Mouse (Mus musculus): ENCODE results near the gene Efna5. TPM values are rescaled to one million over a fixed set of nuclear protein-coding genes. Genes with fewer than 3 reads are reported as not detected.

Efna5 gene
- polyA plus RNA-seq, 1 experiment from 2014 or later, result 22.0 TPM

- 43% methylated on average over 3 of the region's 3 CpGs for WGBS
- no peaks in the 10 kb centered on the region for H3K27me3 ChIP-seq (ENCODE audit: control insufficient read depth, insufficient read depth, low read length)
- no peak for ATAC-seq (replicated peaks; ENCODE audit: extremely low read depth, insufficient read depth, low FRiP score)
Measured at GRCm38 (mm10) chr17:62750647-62751046, 130.5 kb downstream of the Efna5 start.

GRCm38 (mm10) chr17:62748803-62749619 is 132.1 kb downstream of the Efna5 start:
- H3K27ac ChIP-seq (ENCODE audit: low read length), result no peak overlapping the region; the same call in none of the 2 replicates
- 0 out of 2 replicates have a peak overlapping the region, but pooled peaks have one; percentile 12 for H3K4me3 ChIP-seq (ENCODE audit: low read length)
- no peaks in the 10 kb centered on the region for H3K36me3 ChIP-seq (ENCODE audit: control insufficient read depth, insufficient read depth)
- ATAC-seq (replicated peaks; ENCODE audit: extremely low read depth, insufficient read depth, low FRiP score), result no peak
- 21% methylated on average over 16 of the region's 16 CpGs for WGBS
- peak overlapping the region; percentile 51 for H3K4me2 ChIP-seq (ENCODE audit: low read depth, low read length)
- H3K9ac ChIP-seq (ENCODE audit: low read length), result peak overlapping the region; percentile 38
- no peaks in the 10 kb centered on the region for H3K27me3 ChIP-seq (ENCODE audit: control insufficient read depth, insufficient read depth, low read length)
- no peaks in the 10 kb centered on the region for H3K9me3 ChIP-seq (replicated peaks; ENCODE audit: control insufficient read depth, low read length)
- H3K4me1 ChIP-seq (ENCODE audit: control insufficient read depth, insufficient read depth, low read length), result peaks cover 16% of the 10 kb centered on the region

More at GRCm38 (mm10) chr17:62750647-62751046, 130.5 kb downstream of the Efna5 start:
- no peak overlapping the region for H3K4me3 ChIP-seq (ENCODE audit: low read length)
- H3K27ac ChIP-seq (ENCODE audit: low read length), result no peak overlapping the region
- H3K9ac ChIP-seq (ENCODE audit: low read length), result no peak overlapping the region
- peaks cover 18% of the 10 kb centered on the region for H3K4me1 ChIP-seq (ENCODE audit: control insufficient read depth, insufficient read depth, low read length)
- H3K9me3 ChIP-seq (replicated peaks; ENCODE audit: control insufficient read depth, low read length), result no peaks in the 10 kb centered on the region
- H3K36me3 ChIP-seq (ENCODE audit: control insufficient read depth, insufficient read depth), result no peaks in the 10 kb centered on the region
- H3K4me2 ChIP-seq (ENCODE audit: low read depth, low read length), result no peak overlapping the region

GRCm38 (mm10) chr17:62747381-62747780 is 133.7 kb downstream of the Efna5 start:
- Histone ChIP-seq H3K36me3 (ENCODE audit: control insufficient read depth, insufficient read depth) (no peaks in the 10 kb centered on the region), H3K27ac (ENCODE audit: low read length) (no peak overlapping the region), H3K4me2 (ENCODE audit: low read depth, low read length) (no peak overlapping the region), H3K9ac (ENCODE audit: low read length) (no peak overlapping the region), H3K27me3 (ENCODE audit: control insufficient read depth, insufficient read depth, low read length) (no peaks in the 10 kb centered on the region), H3K9me3 (replicated peaks; ENCODE audit: control insufficient read depth, low read length) (no peaks in the 10 kb centered on the region), H3K4me3 (ENCODE audit: low read length) (no peak overlapping the region), H3K4me1 (ENCODE audit: control insufficient read depth, insufficient read depth, low read length) (peaks cover 15% of the 10 kb centered on the region)
- ATAC-seq (replicated peaks; ENCODE audit: extremely low read depth, insufficient read depth, low FRiP score), result no peak
- WGBS, result 86% methylated on average over 8 of the region's 8 CpGs

GRCm38 (mm10) chr17:62746827-62747226 is 134.3 kb downstream of the Efna5 start:
- no peak overlapping the region for H3K27ac ChIP-seq (ENCODE audit: low read length)
- no peak overlapping the region for H3K9ac ChIP-seq (ENCODE audit: low read length)
- H3K9me3 ChIP-seq (replicated peaks; ENCODE audit: control insufficient read depth, low read length), result no peaks in the 10 kb centered on the region
- no peak overlapping the region for H3K4me3 ChIP-seq (ENCODE audit: low read length)
- H3K27me3 ChIP-seq (ENCODE audit: control insufficient read depth, insufficient read depth, low read length), result no peaks in the 10 kb centered on the region
- no peak for ATAC-seq (replicated peaks; ENCODE audit: extremely low read depth, insufficient read depth, low FRiP score)
- H3K4me2 ChIP-seq (ENCODE audit: low read depth, low read length), result no peak overlapping the region
- H3K4me1 ChIP-seq (ENCODE audit: control insufficient read depth, insufficient read depth, low read length), result peaks cover 15% of the 10 kb centered on the region
- no peaks in the 10 kb centered on the region for H3K36me3 ChIP-seq (ENCODE audit: control insufficient read depth, insufficient read depth)
- 79% methylated on average over 9 of the region's 9 CpGs for WGBS

- no peaks in the 10 kb centered on the region for H3K36me3 ChIP-seq (ENCODE audit: control insufficient read depth, insufficient read depth)
- H3K4me1 ChIP-seq (ENCODE audit: control insufficient read depth, insufficient read depth, low read length), result peaks cover 17% of the 10 kb centered on the region
- ATAC-seq (replicated peaks; ENCODE audit: extremely low read depth, insufficient read depth, low FRiP score), result no peak
- H3K4me3 ChIP-seq (ENCODE audit: low read length), result no peak overlapping the region
- H3K27me3 ChIP-seq (ENCODE audit: control insufficient read depth, insufficient read depth, low read length), result no peaks in the 10 kb centered on the region
- WGBS, result 96% methylated on average over 4 of the region's 4 CpGs
- no peak overlapping the region for H3K9ac ChIP-seq (ENCODE audit: low read length)
- H3K27ac ChIP-seq (ENCODE audit: low read length), result no peak overlapping the region
- H3K9me3 ChIP-seq (replicated peaks; ENCODE audit: control insufficient read depth, low read length), result no peaks in the 10 kb centered on the region
- H3K4me2 ChIP-seq (ENCODE audit: low read depth, low read length), result no peak overlapping the region
Measured at GRCm38 (mm10) chr17:62745286-62745685, 135.8 kb downstream of the Efna5 start.

GRCm38 (mm10) chr17:62744239-62744638 is 136.9 kb downstream of the Efna5 start:
- no peak overlapping the region for H3K4me2 ChIP-seq (ENCODE audit: low read depth, low read length)
- no peak overlapping the region for H3K4me3 ChIP-seq (ENCODE audit: low read length)
- no peaks in the 10 kb centered on the region for H3K27me3 ChIP-seq (ENCODE audit: control insufficient read depth, insufficient read depth, low read length)
- peaks cover 11% of the 10 kb centered on the region for H3K4me1 ChIP-seq (ENCODE audit: control insufficient read depth, insufficient read depth, low read length)
- 69% methylated on average over 6 of the region's 6 CpGs for WGBS
- no peaks in the 10 kb centered on the region for H3K9me3 ChIP-seq (replicated peaks; ENCODE audit: control insufficient read depth, low read length)
- no peak for ATAC-seq (replicated peaks; ENCODE audit: extremely low read depth, insufficient read depth, low FRiP score)
- H3K27ac ChIP-seq (ENCODE audit: low read length), result no peak overlapping the region
- no peak overlapping the region for H3K9ac ChIP-seq (ENCODE audit: low read length)
- H3K36me3 ChIP-seq (ENCODE audit: control insufficient read depth, insufficient read depth), result no peaks in the 10 kb centered on the region

- 38% methylated on average over 5 of the region's 5 CpGs for WGBS
- H3K27me3 ChIP-seq (ENCODE audit: control insufficient read depth, insufficient read depth, low read length), result no peaks in the 10 kb centered on the region
- no peak overlapping the region for H3K27ac ChIP-seq (ENCODE audit: low read length)
- H3K9me3 ChIP-seq (replicated peaks; ENCODE audit: control insufficient read depth, low read length), result no peaks in the 10 kb centered on the region
- H3K4me2 ChIP-seq (ENCODE audit: low read depth, low read length), result no peak overlapping the region
- H3K36me3 ChIP-seq (ENCODE audit: control insufficient read depth, insufficient read depth), result no peaks in the 10 kb centered on the region
- H3K4me3 ChIP-seq (ENCODE audit: low read length), result no peak overlapping the region
- no peak overlapping the region for H3K9ac ChIP-seq (ENCODE audit: low read length)
- H3K4me1 ChIP-seq (ENCODE audit: control insufficient read depth, insufficient read depth, low read length), result peaks cover 4% of the 10 kb centered on the region; the same call in 1 of the 2 replicates
- ATAC-seq (replicated peaks; ENCODE audit: extremely low read depth, insufficient read depth, low FRiP score), result no peak
Measured at GRCm38 (mm10) chr17:62741702-62742101, 139.4 kb downstream of the Efna5 start.

GRCm38 (mm10) chr17:62741020-62741419 is 140.1 kb downstream of the Efna5 start:
- ATAC-seq (replicated peaks; ENCODE audit: extremely low read depth, insufficient read depth, low FRiP score), result no peak
- H3K27me3 ChIP-seq (ENCODE audit: control insufficient read depth, insufficient read depth, low read length), result no peaks in the 10 kb centered on the region
- no peak overlapping the region for H3K9ac ChIP-seq (ENCODE audit: low read length)
- no peaks in the 10 kb centered on the region for H3K9me3 ChIP-seq (replicated peaks; ENCODE audit: control insufficient read depth, low read length)
- no peaks in the 10 kb centered on the region for H3K36me3 ChIP-seq (ENCODE audit: control insufficient read depth, insufficient read depth)
- no peak overlapping the region for H3K4me3 ChIP-seq (ENCODE audit: low read length)
- H3K4me2 ChIP-seq (ENCODE audit: low read depth, low read length), result no peak overlapping the region
- H3K27ac ChIP-seq (ENCODE audit: low read length), result no peak overlapping the region
- H3K4me1 ChIP-seq (ENCODE audit: control insufficient read depth, insufficient read depth, low read length), result peaks cover 4% of the 10 kb centered on the region
- 70% methylated on average over 6 of the region's 6 CpGs for WGBS

- no peak for ATAC-seq (replicated peaks; ENCODE audit: extremely low read depth, insufficient read depth, low FRiP score)
- Histone ChIP-seq H3K36me3 (ENCODE audit: control insufficient read depth, insufficient read depth) (no peaks in the 10 kb centered on the region), H3K4me3 (ENCODE audit: low read length) (no peak overlapping the region), H3K4me1 (ENCODE audit: control insufficient read depth, insufficient read depth, low read length) (peaks cover 10% of the 10 kb centered on the region), H3K27ac (ENCODE audit: low read length) (no peak overlapping the region), H3K27me3 (ENCODE audit: control insufficient read depth, insufficient read depth, low read length) (no peaks in the 10 kb centered on the region), H3K9ac (ENCODE audit: low read length) (no peak overlapping the region), H3K4me2 (ENCODE audit: low read depth, low read length) (no peak overlapping the region), H3K9me3 (replicated peaks; ENCODE audit: control insufficient read depth, low read length) (no peaks in the 10 kb centered on the region)
- WGBS, result 80% methylated on average over 6 of the region's 6 CpGs
Measured at GRCm38 (mm10) chr17:62739993-62740392, 141.1 kb downstream of the Efna5 start.
